Mouse (Mus musculus) stomach, embryonic 14.5 days (tissue): Measurements from ENCODE around the gene Syce2. TPM values are rescaled to one million over a fixed set of nuclear protein-coding genes. Genes with fewer than 3 reads are reported as not detected.

Source experiments
- ATAC-seq: fragments of 200-750 bp; cut with Nextera tagmentation; 2 replicates; pipeline ENCODE4 v1.8.0; 2017; ENCODE audit warnings: low read depth, moderate TSS enrichment; ENCODE audit not compliant: insufficient number of reproducible peaks, insufficient read depth, low FRiP score
- H3K27ac ChIP-seq: fragments of 300-500 bp; sonication (generic); 2 replicates; pipeline ENCODE4 v1.5.1; 2014; ENCODE audit warnings: mild to moderate bottlenecking, low read length, moderate library complexity, mixed read lengths
- H3K27me3 ChIP-seq: fragments of 300-500 bp; sonication (generic); 2 replicates; pipeline ENCODE4 v1.6.1; 2014; ENCODE audit warnings: low read length, control low read depth, mixed read lengths; ENCODE audit not compliant: control insufficient read depth, insufficient read depth
- H3K36me3 ChIP-seq: fragments of 300-500 bp; sonication (generic); 2 replicates; pipeline ENCODE4 v1.6.1; 2014; ENCODE audit warnings: mild to moderate bottlenecking, control low read depth, low read length, moderate library complexity, mixed read lengths; ENCODE audit not compliant: control insufficient read depth, insufficient read depth
- H3K4me1 ChIP-seq: fragments of 300-500 bp; sonication (generic); 2 replicates; pipeline ENCODE4 v1.6.1; 2014; ENCODE audit warnings: low read length, control low read depth, mixed read lengths; ENCODE audit not compliant: control insufficient read depth, insufficient read depth
- H3K4me2 ChIP-seq: fragments of 300-500 bp; sonication (generic); replicated peaks from 2 replicates; pipeline ENCODE4 v1.6.1; 2014; ENCODE audit warnings: low read depth, low read length, control low read depth
- H3K4me3 ChIP-seq: fragments of 300-500 bp; sonication (generic); 2 replicates; pipeline ENCODE4 v1.5.1; 2014; ENCODE audit warnings: low read depth, low read length, control low read depth
- H3K9ac ChIP-seq: fragments of 300-500 bp; sonication (generic); replicated peaks from 2 replicates; pipeline ENCODE4 v1.6.1; 2014; ENCODE audit warnings: low read depth, mild to moderate bottlenecking, control low read depth, low read length, moderate library complexity, mixed read lengths
- H3K9me3 ChIP-seq: fragments of 300-500 bp; sonication (generic); 2 replicates; pipeline ENCODE4 v1.6.1; 2016; ENCODE audit warnings: low read depth, low read length, control low read depth; ENCODE audit not compliant: control insufficient read depth
- WGBS: fragments of 180-500 bp; shearing (Covaris S2); extraction: QIAGEN DNeasy Blood & Tissue Kit; methylation state at CpG from one replicate; pipeline ENCODE4 v1.1.7; 2014; 5-methylcytosine and 5-hydroxymethylcytosine counted together
- polyA plus RNA-seq: library from polyadenylated mRNA; unstranded; fragments of >200 nt; fragmentation: Nextera tagmentation; extraction: Ambion mirVana; gene quantifications from 2 replicates; pipeline ENCODE4 v1.2.1, GENCODE M21; 2014

Syce2 gene
- polyA plus RNA-seq, 1 experiment from 2014 or later = 77.8 TPM

GRCm38 (mm10) chr8:84909949-84910348 is 38.0 kb downstream of the Syce2 start:
- Histone ChIP-seq H3K4me1 (no peaks in the 10 kb centered on the region; the same call in 1 of the 2 replicates), H3K27ac (no peak overlapping the region), H3K27me3 (peaks cover 20% of the 10 kb centered on the region), H3K4me3 (no peak overlapping the region), H3K9ac (no peak overlapping the region), H3K4me2 (no peak overlapping the region), H3K36me3 (no peaks in the 10 kb centered on the region), H3K9me3 (no peaks in the 10 kb centered on the region)
- no peak for ATAC-seq
- WGBS = 75% methylated on average over 5 of the region's 5 CpGs

- peaks cover 20% of the 10 kb centered on the region for H3K27me3 ChIP-seq
- no peak overlapping the region for H3K4me3 ChIP-seq
- H3K9ac ChIP-seq = no peak overlapping the region
- 90% methylated on average over 6 of the region's 6 CpGs for WGBS
- no peak overlapping the region for H3K4me2 ChIP-seq
- no peaks in the 10 kb centered on the region for H3K36me3 ChIP-seq
- no peaks in the 10 kb centered on the region for H3K9me3 ChIP-seq
- no peak overlapping the region for H3K27ac ChIP-seq
- ATAC-seq = no peak
- no peaks in the 10 kb centered on the region; the same call in 1 of the 2 replicates for H3K4me1 ChIP-seq
Observed at GRCm38 (mm10) chr8:84910551-84910950, 38.6 kb downstream of the Syce2 start.

GRCm38 (mm10) chr8:84911854-84912253 is 39.9 kb downstream of the Syce2 start:
- ATAC-seq = no peak
- no peak overlapping the region for H3K4me3 ChIP-seq
- H3K4me2 ChIP-seq = no peak overlapping the region
- H3K9me3 ChIP-seq = no peaks in the 10 kb centered on the region
- H3K4me1 ChIP-seq = no peaks in the 10 kb centered on the region; the same call in 1 of the 2 replicates
- H3K9ac ChIP-seq = no peak overlapping the region
- no peaks in the 10 kb centered on the region for H3K36me3 ChIP-seq
- peaks cover 24% of the 10 kb centered on the region for H3K27me3 ChIP-seq
- H3K27ac ChIP-seq = no peak overlapping the region
- WGBS = 86% methylated on average over 9 of the region's 9 CpGs

- WGBS = 22% methylated on average over 27 of the region's 27 CpGs
- no peaks in the 10 kb centered on the region for H3K36me3 ChIP-seq
- H3K9ac ChIP-seq = no peak overlapping the region
Observed at GRCm38 (mm10) chr8:84912391-84912790, 40.5 kb downstream of the Syce2 start.

GRCm38 (mm10) chr8:84912895-84913501 is 41.1 kb downstream of the Syce2 start:
- Histone ChIP-seq H3K9me3 (no peaks in the 10 kb centered on the region), H3K27ac (no peak overlapping the region), H3K4me1 (no peaks in the 10 kb centered on the region; the same call in 1 of the 2 replicates), H3K27me3 (peaks cover 24% of the 10 kb centered on the region), H3K4me2 (peak overlapping the region; percentile 75), H3K36me3 (no peaks in the 10 kb centered on the region), H3K4me3 (peak overlapping the region; percentile 39), H3K9ac (peak overlapping the region; percentile 25; the same call in 1 of the 2 replicates)
- peak; percentile 70 for ATAC-seq
- under 1% methylated on average over 55 of the region's 55 CpGs for WGBS

More at GRCm38 (mm10) chr8:84912391-84912790, 40.5 kb downstream of the Syce2 start:
- no peak for ATAC-seq
- H3K27me3 ChIP-seq = peaks cover 24% of the 10 kb centered on the region
- no peaks in the 10 kb centered on the region; the same call in 1 of the 2 replicates for H3K4me1 ChIP-seq
- no peaks in the 10 kb centered on the region for H3K9me3 ChIP-seq
- peak overlapping the region; percentile 39 for H3K4me3 ChIP-seq
- no peak overlapping the region for H3K27ac ChIP-seq
- peak overlapping the region; percentile 75 for H3K4me2 ChIP-seq

- Histone ChIP-seq H3K4me3 (peak overlapping the region; percentile 39), H3K27me3 (peaks cover 24% of the 10 kb centered on the region), H3K4me1 (no peaks in the 10 kb centered on the region; the same call in 1 of the 2 replicates), H3K36me3 (no peaks in the 10 kb centered on the region), H3K4me2 (peak overlapping the region; percentile 75), H3K9ac (peak overlapping the region; percentile 25; the same call in 1 of the 2 replicates), H3K27ac (no peak overlapping the region), H3K9me3 (no peaks in the 10 kb centered on the region)
- no peak for ATAC-seq
- WGBS = 11% methylated on average over 9 of the region's 9 CpGs
Observed at GRCm38 (mm10) chr8:84913502-84913900, 41.6 kb downstream of the Syce2 start.

GRCm38 (mm10) chr8:84913960-84914359 is 42.0 kb downstream of the Syce2 start:
- Histone ChIP-seq H3K4me3 (peak overlapping the region; percentile 39; the same call in 1 of the 2 replicates), H3K36me3 (no peaks in the 10 kb centered on the region), H3K9ac (no peak overlapping the region), H3K27me3 (peaks cover 24% of the 10 kb centered on the region), H3K4me1 (no peaks in the 10 kb centered on the region; the same call in 1 of the 2 replicates), H3K9me3 (no peaks in the 10 kb centered on the region), H3K4me2 (peak overlapping the region; percentile 75), H3K27ac (no peak overlapping the region)
- ATAC-seq = no peak
- WGBS = 33% methylated on average over 4 of the region's 4 CpGs

- no peaks in the 10 kb centered on the region for H3K36me3 ChIP-seq
- WGBS = 84% methylated on average over 8 of the region's 8 CpGs
- H3K27ac ChIP-seq = no peak overlapping the region
- H3K4me1 ChIP-seq = no peaks in the 10 kb centered on the region
- no peak overlapping the region for H3K4me2 ChIP-seq
- H3K27me3 ChIP-seq = peaks cover 24% of the 10 kb centered on the region
- H3K9ac ChIP-seq = no peak overlapping the region
- no peaks in the 10 kb centered on the region for H3K9me3 ChIP-seq
- ATAC-seq = no peak
- H3K4me3 ChIP-seq = no peak overlapping the region
Observed at GRCm38 (mm10) chr8:84915269-84915668, 43.4 kb downstream of the Syce2 start.
